Mouse (Mus musculus): Measurements from ENCODE around the gene Znfx1. TPM values are rescaled to one million over a fixed set of nuclear protein-coding genes. Genes with fewer than 3 reads are reported as not detected.

Gene Znfx1
- polyA plus RNA-seq, 1 experiment from 2014 or later: 6.2 TPM

DNA sequence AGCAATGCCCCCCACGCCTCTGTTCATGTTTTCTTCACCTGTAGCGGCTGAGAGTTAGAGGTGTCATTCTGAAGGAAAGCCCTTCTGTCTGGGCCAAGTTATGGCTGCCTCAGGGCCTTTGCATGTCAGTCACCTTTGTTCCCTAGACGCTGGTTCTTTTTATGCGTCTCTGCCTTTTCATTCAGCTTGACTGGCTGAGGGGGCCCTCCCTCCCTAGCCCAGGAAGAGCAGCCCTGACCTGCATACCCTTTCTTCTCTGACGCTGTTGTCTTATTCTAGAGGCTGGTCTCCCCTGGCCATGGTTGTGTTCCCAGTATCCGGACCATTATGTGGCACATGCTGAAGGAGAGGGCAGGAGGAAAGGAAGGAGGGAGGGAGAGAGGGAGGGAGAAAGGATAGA lies 18.3 kb upstream of the Znfx1 start:
- H3K4me1 ChIP-seq: peaks cover 25% of the 10 kb centered on the region
- H3K27ac ChIP-seq: no peak overlapping the region
- no peak overlapping the region for H3K4me2 ChIP-seq
- H3K36me3 ChIP-seq (ENCODE audit: poor library complexity, severe bottlenecking): no peaks in the 10 kb centered on the region
- no peak overlapping the region for H3K9ac ChIP-seq
- no peaks in the 10 kb centered on the region for H3K27me3 ChIP-seq
- no peak overlapping the region for H3K4me3 ChIP-seq
- no peak for ATAC-seq
- no peaks in the 10 kb centered on the region for H3K9me3 ChIP-seq (replicated peaks)
- 54% methylated on average over 6 of the region's 6 CpGs for WGBS

GRCm38 (mm10) chr2:167080387-167080786 lies 17.6 kb upstream of the Znfx1 start:
- ATAC-seq: no peak
- H3K4me1 ChIP-seq: peaks cover 25% of the 10 kb centered on the region
- WGBS: 86% methylated on average over 3 of the region's 3 CpGs
- H3K9ac ChIP-seq: no peak overlapping the region
- H3K27me3 ChIP-seq: no peaks in the 10 kb centered on the region
- H3K36me3 ChIP-seq (ENCODE audit: poor library complexity, severe bottlenecking): no peaks in the 10 kb centered on the region
- no peak overlapping the region for H3K4me2 ChIP-seq
- peak overlapping the region; percentile 59; the same call in 1 of the 2 replicates for H3K27ac ChIP-seq
- no peaks in the 10 kb centered on the region for H3K9me3 ChIP-seq (replicated peaks)
- H3K4me3 ChIP-seq: no peak overlapping the region

DNA sequence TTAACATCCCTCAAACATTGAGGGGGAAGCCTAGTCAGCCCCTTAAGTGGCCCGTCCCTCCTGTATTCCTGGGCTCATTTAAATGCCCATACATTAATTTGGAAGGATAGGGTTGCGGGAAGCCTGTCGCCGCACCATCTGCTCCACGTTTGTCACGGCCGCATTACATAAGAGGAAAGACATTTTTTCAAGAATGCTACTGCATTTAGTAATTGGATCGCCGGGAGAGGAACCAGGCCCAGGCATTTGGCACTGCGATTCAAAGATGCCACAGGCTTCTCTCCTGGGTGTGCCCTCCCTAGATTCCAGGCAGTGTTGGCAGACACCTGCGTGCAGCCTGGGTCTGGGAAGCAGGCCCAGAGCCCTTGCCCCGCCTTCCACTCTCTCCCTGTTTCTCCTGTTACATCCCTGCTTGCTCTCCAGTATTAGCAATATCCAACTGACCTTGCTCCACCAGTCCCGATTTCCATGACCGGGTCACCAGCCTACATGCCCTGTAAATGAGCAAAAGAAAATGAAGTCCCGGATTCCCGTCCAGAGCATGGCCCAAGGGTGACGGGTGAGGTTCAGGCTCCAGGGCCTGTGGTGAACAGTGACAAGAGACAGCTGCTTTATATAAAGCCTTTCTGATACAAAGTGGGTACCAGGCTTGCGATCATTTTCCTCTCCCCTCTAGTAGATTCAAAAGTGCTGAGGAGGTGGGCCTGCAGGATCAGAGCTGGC lies 16.9 kb upstream of the Znfx1 start:
- Histone ChIP-seq H3K36me3 (ENCODE audit: poor library complexity, severe bottlenecking) (no peaks in the 10 kb centered on the region), H3K27ac (peak overlapping the region; percentile 59), H3K27me3 (no peaks in the 10 kb centered on the region), H3K9me3 (replicated peaks) (no peaks in the 10 kb centered on the region), H3K4me3 (no peak overlapping the region), H3K4me1 (peaks cover 25% of the 10 kb centered on the region), H3K9ac (no peak overlapping the region), H3K4me2 (peak overlapping the region; percentile 8; the same call in 1 of the 2 replicates)
- 48% methylated on average over 18 of the region's 18 CpGs for WGBS
- peak; percentile 75 for ATAC-seq

DNA sequence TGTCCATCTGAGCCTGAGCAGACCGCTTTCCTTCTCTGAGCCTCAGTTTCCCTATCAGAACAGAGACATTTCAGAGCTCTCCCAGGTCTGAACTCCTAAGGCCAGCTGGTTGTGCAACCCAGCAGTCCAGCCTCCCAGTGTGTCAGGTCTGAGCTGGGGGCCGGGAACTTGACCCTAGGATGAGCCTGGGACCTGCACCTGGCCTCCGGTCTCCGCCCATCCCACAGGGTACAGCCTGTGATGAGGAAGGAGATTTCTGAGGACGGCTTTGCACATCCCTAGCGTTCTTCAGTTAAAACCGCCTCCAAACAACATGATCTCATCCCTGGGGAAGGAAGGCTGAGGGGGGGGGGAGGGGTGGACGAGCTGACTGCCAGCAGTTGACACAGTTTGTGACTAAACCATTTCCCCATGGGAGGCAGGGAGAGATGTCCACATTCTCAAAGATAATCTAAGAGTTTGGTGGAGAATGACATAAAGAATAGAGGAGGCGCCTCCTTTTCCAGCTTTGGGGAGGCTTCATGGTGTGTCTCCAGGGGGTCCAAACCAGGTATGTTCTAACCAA lies 16.2 kb upstream of the Znfx1 start:
- Histone ChIP-seq H3K27me3 (no peaks in the 10 kb centered on the region), H3K9ac (no peak overlapping the region), H3K4me2 (peak overlapping the region; percentile 8; the same call in 1 of the 2 replicates), H3K4me1 (peaks cover 25% of the 10 kb centered on the region), H3K27ac (peak overlapping the region; percentile 59), H3K36me3 (ENCODE audit: poor library complexity, severe bottlenecking) (no peaks in the 10 kb centered on the region), H3K4me3 (no peak overlapping the region), H3K9me3 (replicated peaks) (no peaks in the 10 kb centered on the region)
- WGBS: 54% methylated on average over 9 of the region's 9 CpGs
- ATAC-seq: peak; percentile 6; the same call in 1 of the 2 replicates

GRCm38 (mm10) chr2:167078486-167078885 lies 15.7 kb upstream of the Znfx1 start:
- no peaks in the 10 kb centered on the region for H3K27me3 ChIP-seq
- H3K4me2 ChIP-seq: no peak overlapping the region
- no peak overlapping the region for H3K27ac ChIP-seq
- ATAC-seq: no peak
- no peak overlapping the region for H3K4me3 ChIP-seq
- 51% methylated on average over 7 of the region's 7 CpGs for WGBS
- peaks cover 25% of the 10 kb centered on the region for H3K4me1 ChIP-seq
- no peaks in the 10 kb centered on the region for H3K9me3 ChIP-seq (replicated peaks)
- H3K9ac ChIP-seq: no peak overlapping the region
- no peaks in the 10 kb centered on the region for H3K36me3 ChIP-seq (ENCODE audit: poor library complexity, severe bottlenecking)

GRCm38 (mm10) chr2:167077199-167077962 lies 14.6 kb upstream of the Znfx1 start:
- no peak for ATAC-seq
- Histone ChIP-seq H3K27me3 (no peaks in the 10 kb centered on the region), H3K27ac (no peak overlapping the region), H3K4me1 (peaks cover 26% of the 10 kb centered on the region), H3K4me2 (no peak overlapping the region), H3K9ac (no peak overlapping the region), H3K4me3 (no peak overlapping the region), H3K36me3 (ENCODE audit: poor library complexity, severe bottlenecking) (no peaks in the 10 kb centered on the region), H3K9me3 (replicated peaks) (no peaks in the 10 kb centered on the region)
- 87% methylated on average over 11 of the region's 11 CpGs for WGBS

DNA sequence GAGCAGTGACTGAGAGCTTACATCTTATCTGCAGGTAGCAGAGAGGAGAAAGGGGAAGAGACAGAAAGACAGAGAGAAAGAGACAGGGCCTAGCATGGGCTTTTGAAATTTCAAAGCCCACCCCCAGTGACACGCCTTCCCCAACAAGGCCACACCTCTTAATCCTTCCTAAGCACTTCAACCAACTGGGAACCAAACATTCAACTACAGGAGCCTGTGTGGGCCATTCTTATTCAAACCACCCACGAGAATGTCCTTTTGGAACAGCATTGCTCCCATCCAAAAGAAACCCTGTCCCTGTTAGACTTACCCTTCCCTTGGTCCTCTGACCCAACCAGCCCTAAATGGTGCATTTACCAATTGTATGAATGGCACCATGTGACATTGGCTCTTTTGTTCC lies 13.9 kb upstream of the Znfx1 start:
- no peaks in the 10 kb centered on the region for H3K9me3 ChIP-seq (replicated peaks)
- H3K36me3 ChIP-seq (ENCODE audit: poor library complexity, severe bottlenecking): no peaks in the 10 kb centered on the region
- H3K27me3 ChIP-seq: no peaks in the 10 kb centered on the region
- H3K9ac ChIP-seq: no peak overlapping the region
- H3K4me3 ChIP-seq: no peak overlapping the region
- peaks cover 26% of the 10 kb centered on the region for H3K4me1 ChIP-seq
- H3K4me2 ChIP-seq: no peak overlapping the region
- H3K27ac ChIP-seq: no peak overlapping the region
- 75% methylated on average over 2 of the region's 2 CpGs for WGBS
- ATAC-seq: no peak

- H3K9me3 ChIP-seq (replicated peaks): no peaks in the 10 kb centered on the region
- H3K4me2 ChIP-seq: no peak overlapping the region
- no peaks in the 10 kb centered on the region for H3K36me3 ChIP-seq (ENCODE audit: poor library complexity, severe bottlenecking)
- H3K27me3 ChIP-seq: no peaks in the 10 kb centered on the region
- H3K9ac ChIP-seq: no peak overlapping the region
- H3K4me3 ChIP-seq: no peak overlapping the region
- H3K4me1 ChIP-seq: peaks cover 22% of the 10 kb centered on the region
- H3K27ac ChIP-seq: no peak overlapping the region
- ATAC-seq: no peak
- 96% methylated on average over 4 of the region's 4 CpGs for WGBS
Observed at GRCm38 (mm10) chr2:167076352-167076751, 13.5 kb upstream of the Znfx1 start.

GRCm38 (mm10) chr2:167074587-167074986 lies 11.8 kb upstream of the Znfx1 start:
- no peaks in the 10 kb centered on the region for H3K9me3 ChIP-seq (replicated peaks)
- 89% methylated on average over 5 of the region's 5 CpGs for WGBS
- H3K27me3 ChIP-seq: no peaks in the 10 kb centered on the region
- peaks cover 21% of the 10 kb centered on the region for H3K4me1 ChIP-seq
- H3K4me2 ChIP-seq: no peak overlapping the region
- no peak overlapping the region for H3K27ac ChIP-seq
- H3K4me3 ChIP-seq: no peak overlapping the region
- no peak for ATAC-seq
- H3K36me3 ChIP-seq (ENCODE audit: poor library complexity, severe bottlenecking): no peaks in the 10 kb centered on the region
- no peak overlapping the region for H3K9ac ChIP-seq

DNA sequence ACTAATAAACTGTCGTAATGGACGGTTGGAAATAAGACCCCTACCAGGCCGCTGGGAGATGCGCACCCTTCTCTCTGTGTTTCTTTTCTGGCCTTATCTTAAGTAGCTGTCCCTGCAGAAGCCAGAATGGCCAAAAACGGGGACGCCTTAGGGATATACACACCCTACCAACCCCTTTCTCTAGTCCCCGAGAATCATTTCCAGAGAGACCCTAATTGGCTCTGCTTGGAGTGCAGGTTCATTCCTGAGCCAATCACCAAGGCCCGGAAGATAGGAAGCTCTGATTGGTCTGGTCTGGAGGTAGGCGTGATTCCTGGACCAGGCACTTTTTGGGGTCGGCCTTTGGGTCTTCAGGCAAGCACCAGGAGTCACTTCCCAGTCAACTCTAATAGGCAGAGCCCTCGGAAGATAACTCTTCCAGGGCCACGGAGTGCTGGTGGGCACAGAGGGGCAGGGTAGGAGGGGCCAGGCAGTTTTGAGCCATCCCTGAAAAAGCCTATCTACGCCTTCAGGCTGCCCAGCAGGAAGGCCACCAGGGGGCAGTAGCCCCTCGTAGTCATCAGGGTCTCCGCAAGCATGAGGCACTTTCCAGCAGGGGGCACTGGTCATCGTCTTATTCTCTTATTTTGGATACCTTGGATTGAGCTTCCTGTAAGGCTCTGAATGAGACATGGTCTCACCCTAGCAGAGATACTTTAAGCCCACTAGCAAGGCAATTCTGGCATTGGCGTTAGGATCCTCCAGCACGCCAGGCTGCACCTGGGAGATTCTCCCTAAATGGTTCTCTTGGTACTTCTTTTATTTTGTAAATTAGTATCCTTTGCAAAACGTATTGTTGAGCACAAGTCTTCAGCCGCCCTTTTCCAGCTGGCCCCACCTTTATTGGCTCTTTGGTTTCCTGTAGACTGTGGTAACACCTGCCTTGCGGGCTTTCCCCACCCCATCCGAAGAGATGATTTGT lies 9.1 kb upstream of the Znfx1 start:
- WGBS: 7% methylated on average over 22 of the region's 22 CpGs
- H3K4me3 ChIP-seq: peak overlapping the region; percentile 44
- ATAC-seq: peak; percentile 98
- peaks cover 10% of the 10 kb centered on the region for H3K4me1 ChIP-seq
- peak overlapping the region; percentile 66 for H3K4me2 ChIP-seq
- peak overlapping the region; percentile 65 for H3K9ac ChIP-seq
- no peaks in the 10 kb centered on the region for H3K27me3 ChIP-seq
- H3K36me3 ChIP-seq (ENCODE audit: poor library complexity, severe bottlenecking): peaks cover 2% of the 10 kb centered on the region; the same call in 1 of the 2 replicates
- H3K27ac ChIP-seq: peak overlapping the region; percentile 67
- no peaks in the 10 kb centered on the region for H3K9me3 ChIP-seq (replicated peaks)

GRCm38 (mm10) chr2:167071266-167071640 lies 8.4 kb upstream of the Znfx1 start:
- ATAC-seq: peak; percentile 19
- H3K27ac ChIP-seq: peak overlapping the region; percentile 67
- H3K4me3 ChIP-seq: peak overlapping the region; percentile 44
- peaks cover 10% of the 10 kb centered on the region for H3K4me1 ChIP-seq
- H3K27me3 ChIP-seq: no peaks in the 10 kb centered on the region
- H3K36me3 ChIP-seq (ENCODE audit: poor library complexity, severe bottlenecking): peaks cover 9% of the 10 kb centered on the region
- H3K9me3 ChIP-seq (replicated peaks): no peaks in the 10 kb centered on the region
- WGBS: 20% methylated on average over 12 of the region's 12 CpGs
- peak overlapping the region; percentile 65 for H3K9ac ChIP-seq
- H3K4me2 ChIP-seq: peak overlapping the region; percentile 66

Data from forebrain, embryonic 13.5 days (tissue).